Mouse (Mus musculus) 3T3-L1 (cell line): ENCODE results near the gene Ess2.

Source experiments
- DNase-seq: peaks from one replicate; pipeline ENCODE4 v3.0.0-alpha.2; 2015; ENCODE audit warnings: low read depth, low spot score

Ess2 gene

GRCm38 (mm10) chr16:17921325-17922162 is 10.4 kb upstream of the Ess2 start:
- peak; percentile 99 for DNase-seq

GRCm38 (mm10) chr16:17920586-17920985 is 9.4 kb upstream of the Ess2 start:
- DNase-seq = no peak

GRCm38 (mm10) chr16:17914307-17915249 is 3.4 kb upstream of the Ess2 start, which contains the start of gene Gsc2:
Gsc2 (minus strand) TSS chr16:17915059.
- DNase-seq = no peak

GRCm38 (mm10) chr16:17898462-17898861 is 12.7 kb downstream of the Ess2 start, which contains the start of the genes Dgcr2 and Tssk2:
Dgcr2 (minus strand) TSS chr16:17898562.
Tssk2 (plus strand) TSS chr16:17898637.
- no peak for DNase-seq

GRCm38 (mm10) chr16:17896091-17896490 is 15.1 kb downstream of the Ess2 start:
- no peak for DNase-seq

GRCm38 (mm10) chr16:17893923-17894322 is 17.2 kb downstream of the Ess2 start, which contains the start of gene Tssk1:
Tssk1 (plus strand) TSS chr16:17894223.
- DNase-seq = no peak

GRCm38 (mm10) chr16:17892606-17893005 is 18.5 kb downstream of the Ess2 start:
- DNase-seq = no peak

- DNase-seq = peak; percentile 99
Measured at GRCm38 (mm10) chr16:17891567-17891959, 19.6 kb downstream of the Ess2 start, which contains the start of gene Gm20518. Gm20518 (minus strand) TSS chr16:17891671.

- DNase-seq = peak; percentile 94
Measured at GRCm38 (mm10) chr16:17890917-17891566, 20.1 kb downstream of the Ess2 start.

- no peak for DNase-seq
Measured at GRCm38 (mm10) chr16:17890342-17890727, 20.8 kb downstream of the Ess2 start.

GRCm38 (mm10) chr16:17889689-17890341 is 21.3 kb downstream of the Ess2 start:
- no peak for DNase-seq

GRCm38 (mm10) chr16:17884116-17884515 is 27.0 kb downstream of the Ess2 start:
- no peak for DNase-seq

GRCm38 (mm10) chr16:17882196-17882595 is 29.0 kb downstream of the Ess2 start:
- no peak for DNase-seq

GRCm38 (mm10) chr16:17879571-17879970 is 31.6 kb downstream of the Ess2 start:
- DNase-seq = no peak

GRCm38 (mm10) chr16:17876096-17876495 is 35.1 kb downstream of the Ess2 start:
- peak; percentile 74 for DNase-seq

- no peak for DNase-seq
Measured at GRCm38 (mm10) chr16:17875174-17875573, 36.0 kb downstream of the Ess2 start.

GRCm38 (mm10) chr16:17872995-17873394 is 38.2 kb downstream of the Ess2 start:
- no peak for DNase-seq

- no peak for DNase-seq
Measured at GRCm38 (mm10) chr16:17871248-17871647, 39.9 kb downstream of the Ess2 start.

GRCm38 (mm10) chr16:17865770-17866169 is 45.4 kb downstream of the Ess2 start:
- no peak for DNase-seq

GRCm38 (mm10) chr16:17865293-17865692 is 45.9 kb downstream of the Ess2 start:
- no peak for DNase-seq

GRCm38 (mm10) chr16:17858592-17858991 is 52.6 kb downstream of the Ess2 start:
- DNase-seq = peak; percentile 69
